9 mouse cellular contexts compared by ENCODE assay signal in genomic region chr13:96593621-96594020, GRCm38 (mm10). TPM values are rescaled to one million over a fixed set of nuclear protein-coding genes. Genes with fewer than 3 reads are reported as not detected.
DNase-seq lines count a peak whose midpoint lies in the region; ATAC-seq and TF ChIP-seq lines count a peak whose summit lies in the region.
"Had no signal": no experiment of that assay in that cellular context is flagged by ENCODE, and none has a peak within 500 bp of the region (broad histone marks: within the 10 kb centered on the region; RNA-seq: fewer than 3 reads in every experiment).

No protein-coding gene starts in this region.

- H3K9me3 ChIP-seq in forebrain, embryonic 14.5 days (replicated peaks; ENCODE audit: control insufficient read depth, low read length): no peaks in the 10 kb centered on the region
- H3K9me3 ChIP-seq in forebrain, embryonic 11.5 days (ENCODE audit: control insufficient read depth, low read length): no peaks in the 10 kb centered on the region
- H3K9me3 ChIP-seq in liver, postnatal 0 days (ENCODE audit: low read length): no peaks in the 10 kb centered on the region
- no peaks in the 10 kb centered on the region for H3K9me3 ChIP-seq in liver, embryonic 12.5 days (replicated peaks)
- H3K9me3 ChIP-seq: liver, embryonic 13.5 days had no signal

- H3K36me3 ChIP-seq in forebrain, embryonic 14.5 days (ENCODE audit: control insufficient read depth, insufficient read depth, low read length): no peaks in the 10 kb centered on the region
- H3K36me3 ChIP-seq in forebrain, embryonic 11.5 days (ENCODE audit: control insufficient read depth, insufficient read depth, low read length): no peaks in the 10 kb centered on the region
- H3K36me3 ChIP-seq in liver, postnatal 0 days (replicated peaks; ENCODE audit: insufficient read depth, low read length): 0 out of 2 replicates have a peak, but pooled peaks cover under 1% of the 10 kb centered on the region
- H3K36me3 ChIP-seq in liver, embryonic 12.5 days: peaks cover under 1% of the 10 kb centered on the region

- peak; percentile 52; the same call in 1 of the 2 replicates for ATAC-seq in forebrain, embryonic 14.5 days
- ATAC-seq in forebrain, embryonic 11.5 days (replicated peaks; ENCODE audit: low FRiP score): no peak
- ATAC-seq in liver, postnatal 0 days: peak; percentile 50; the same call in 1 of the 2 replicates
- ATAC-seq in liver, embryonic 12.5 days: no peak
- peak; percentile 69 for ATAC-seq in common myeloid progenitor, adult 5-6 weeks (replicated peaks; ENCODE audit: low read depth, poor library complexity, severe bottlenecking)
- 0 out of 2 replicates have a peak, but pooled peaks have one; percentile 66 for ATAC-seq in monocyte, adult 5-6 weeks (replicated peaks; ENCODE audit: insufficient number of reproducible peaks, low FRiP score, low TSS enrichment, poor library complexity, severe bottlenecking)

- no peaks in the 10 kb centered on the region for H3K27me3 ChIP-seq in forebrain, embryonic 14.5 days (replicated peaks; ENCODE audit: control insufficient read depth, insufficient read depth, low read length)
- H3K27me3 ChIP-seq in forebrain, embryonic 11.5 days (ENCODE audit: control insufficient read depth, insufficient read depth, low read length): no peaks in the 10 kb centered on the region
- no peaks in the 10 kb centered on the region for H3K27me3 ChIP-seq in liver, postnatal 0 days (ENCODE audit: insufficient read depth, low read length)
- no peaks in the 10 kb centered on the region for H3K27me3 ChIP-seq in liver, embryonic 12.5 days (replicated peaks)
- H3K27me3 ChIP-seq: liver, embryonic 13.5 days had no signal

- no peaks in the 10 kb centered on the region for H3K4me1 ChIP-seq in forebrain, embryonic 14.5 days (ENCODE audit: control insufficient read depth, insufficient read depth, low read length)
- no peaks in the 10 kb centered on the region for H3K4me1 ChIP-seq in forebrain, embryonic 11.5 days (replicated peaks; ENCODE audit: control insufficient read depth, insufficient read depth, low read length)
- peaks cover 2% of the 10 kb centered on the region; the same call in 1 of the 2 replicates for H3K4me1 ChIP-seq in liver, postnatal 0 days (ENCODE audit: insufficient read depth)
- peaks cover 9% of the 10 kb centered on the region for H3K4me1 ChIP-seq in liver, embryonic 12.5 days

- TF ChIP-seq CTCF in liver, postnatal 0 days (IDR thresholded peaks at IDR 0.05; ENCODE audit: low read depth): peak; percentile 83

- peak; percentile 77 for DNase-seq in forebrain, embryonic 14.5 days (ENCODE audit: low spot score)
- no peak for DNase-seq in forebrain, embryonic 11.5 days (ENCODE audit: low spot score)
- DNase-seq in liver, postnatal 0 days: no peak
- DNase-seq in adrenal gland, postnatal 10 days: no peak
- DNase-seq in spleen, postnatal 4 days (ENCODE audit: low spot score in 2 of 2): no peak
- DNase-seq: liver, embryonic 13.5 days had no signal

- no peak for TF ChIP-seq EP300 in liver, postnatal 0 days (IDR thresholded peaks at IDR 0.05; ENCODE audit: low read depth)

- no peak overlapping the region for H3K4me2 ChIP-seq in forebrain, embryonic 14.5 days (ENCODE audit: low read length)
- H3K4me2 ChIP-seq in forebrain, embryonic 11.5 days (ENCODE audit: low read depth, low read length, severe bottlenecking): no peak overlapping the region
- no peak overlapping the region for H3K4me2 ChIP-seq in liver, postnatal 0 days (ENCODE audit: low read depth, low read length)
- H3K4me2 ChIP-seq in liver, embryonic 12.5 days: no peak overlapping the region
- H3K4me2 ChIP-seq: liver, embryonic 13.5 days had no signal

- no peak overlapping the region for H3K4me3 ChIP-seq in forebrain, embryonic 14.5 days (ENCODE audit: low read depth, low read length)
- no peak overlapping the region for H3K4me3 ChIP-seq in forebrain, embryonic 11.5 days (ENCODE audit: low read depth, low read length)
- no peak overlapping the region for H3K4me3 ChIP-seq in liver, postnatal 0 days (ENCODE audit: low read depth, low read length)
- no peak overlapping the region for H3K4me3 ChIP-seq in liver, embryonic 12.5 days
- H3K4me3 ChIP-seq: liver, embryonic 13.5 days had no signal

- WGBS in forebrain, embryonic 14.5 days: 5% methylated on average over 1 of the region's 1 CpGs
- 11% methylated on average over 1 of the region's 1 CpGs for WGBS in forebrain, embryonic 11.5 days
- 9% methylated on average over 1 of the region's 1 CpGs for WGBS in liver, postnatal 0 days (ENCODE audit: insufficient replicate concordance)
- WGBS in liver, embryonic 12.5 days (ENCODE audit: insufficient replicate concordance): 5% methylated on average over 1 of the region's 1 CpGs

- H3K9ac ChIP-seq in forebrain, embryonic 14.5 days (ENCODE audit: low read length): no peak overlapping the region
- H3K9ac ChIP-seq in forebrain, embryonic 11.5 days (ENCODE audit: low read length): no peak overlapping the region
- H3K9ac ChIP-seq in liver, postnatal 0 days (replicated peaks): no peak overlapping the region
- no peak overlapping the region for H3K9ac ChIP-seq in liver, embryonic 12.5 days
- H3K9ac ChIP-seq: liver, embryonic 13.5 days had no signal

- no peak overlapping the region for H3K27ac ChIP-seq in forebrain, embryonic 14.5 days (ENCODE audit: low read depth, low read length)
- no peak overlapping the region for H3K27ac ChIP-seq in forebrain, embryonic 11.5 days (ENCODE audit: low read depth, low read length)
- no peak overlapping the region for H3K27ac ChIP-seq in liver, postnatal 0 days (ENCODE audit: low read depth)
- no peak overlapping the region for H3K27ac ChIP-seq in liver, embryonic 12.5 days
- H3K27ac ChIP-seq: liver, embryonic 13.5 days had no signal

RNA-seq across cellular contexts. Expression of gene Col4a3bp, which starts 51.2 kb away (rescaled TPM):
- polyA plus RNA-seq in forebrain, embryonic 14.5 days (2014; fragmentation: Nextera tagmentation; extraction: Ambion mirVana): 5.5 and 6.7 TPM in 2 replicates
- polyA plus RNA-seq in forebrain, embryonic 11.5 days (2014; fragmentation: Nextera tagmentation; extraction: Ambion mirVana): 6.1 and 8.0 TPM in 2 replicates
- 3.5 and 4.2 TPM in 2 replicates for polyA plus RNA-seq in liver, postnatal 0 days (2015; fragmentation: Nextera tagmentation; extraction: Ambion mirVana)
- 6.7 and 7.5 TPM in 2 replicates for polyA plus RNA-seq in liver, embryonic 12.5 days (2016; fragmentation: Nextera tagmentation; extraction: Ambion mirVana)
- total RNA-seq in common myeloid progenitor, adult 5-6 weeks (2017): 47.7 and 60.5 TPM in 2 replicates
- 65.6 to 111 TPM (median 93.7 TPM) in 3 replicates for total RNA-seq in monocyte, adult 5-6 weeks (2017)
- total RNA-seq in adrenal gland, postnatal 10 days (2021): 10 to 100 TPM; 57.2 to 76.6 TPM

RNA-seq across cellular contexts. Expression of gene Polk, which starts 51.2 kb away (rescaled TPM):
- 3.8 and 5.7 TPM in 2 replicates for polyA plus RNA-seq in forebrain, embryonic 14.5 days (2014; fragmentation: Nextera tagmentation; extraction: Ambion mirVana)
- 9.6 and 10.4 TPM in 2 replicates for polyA plus RNA-seq in forebrain, embryonic 11.5 days (2014; fragmentation: Nextera tagmentation; extraction: Ambion mirVana)
- polyA plus RNA-seq in liver, postnatal 0 days (2015; fragmentation: Nextera tagmentation; extraction: Ambion mirVana): 1.3 TPM in 2 replicates
- 6.2 and 6.9 TPM in 2 replicates for polyA plus RNA-seq in liver, embryonic 12.5 days (2016; fragmentation: Nextera tagmentation; extraction: Ambion mirVana)
- total RNA-seq in common myeloid progenitor, adult 5-6 weeks (2017): 13.9 and 16.3 TPM in 2 replicates
- total RNA-seq in monocyte, adult 5-6 weeks (2017): 8.2 to 34.9 TPM (median 12.2 TPM) in 3 replicates
- 10 to 100 TPM; 26.1 to 29.8 TPM for total RNA-seq in adrenal gland, postnatal 10 days (2021)

Comparison
In these comparisons a context has a peak if more than half of its experiments do, and no peak if none do; other contexts are left out.
1. ATAC-seq: peak in forebrain, embryonic 14.5 days (single experiment), liver, postnatal 0 days (single experiment), common myeloid progenitor, adult 5-6 weeks (single experiment) and monocyte, adult 5-6 weeks (single experiment); none in forebrain, embryonic 11.5 days (single experiment) and liver, embryonic 12.5 days (single experiment).